Mouse (Mus musculus): ENCODE measurements at regions not wholly inside any gene's neighbourhood (a gene's known extent, or its start where the extent isn't known, plus 50 kb on each side); places are given as distances from the start of the nearest gene placed in this dataset.
A peak's percentile ranks its signal among the peaks of the same experiment; 100 is the strongest.
"Not testable (repeated sequence)": the region's sequence is repeated elsewhere in the genome, so short reads cannot be mapped to it uniquely, and the experiment has no call there.

- H3K36me3 ChIP-seq (replicated peaks; ENCODE audit: control insufficient read depth, insufficient read depth, low read length): no peaks in the 10 kb centered on the region
- no peaks in the 10 kb centered on the region for H3K9me3 ChIP-seq (replicated peaks; ENCODE audit: control insufficient read depth, low read length)
- no peak overlapping the region for H3K9ac ChIP-seq (replicated peaks; ENCODE audit: low read depth, low read length)
- no peak for ATAC-seq (ENCODE audit: insufficient read depth, low read depth)
- TF ChIP-seq EP300 (IDR thresholded peaks at IDR 0.05; ENCODE audit: low read depth) (no peak), CTCF (IDR thresholded peaks at IDR 0.05; ENCODE audit: low read depth) (no peak)
- no peak for DNase-seq (ENCODE audit: low spot score)
- no peak overlapping the region for H3K4me2 ChIP-seq (ENCODE audit: low read depth, low read length)
- H3K4me3 ChIP-seq (ENCODE audit: low read depth, low read length): no peak overlapping the region
- H3K27ac ChIP-seq (ENCODE audit: low read depth): no peak overlapping the region
- no peaks in the 10 kb centered on the region for H3K4me1 ChIP-seq (ENCODE audit: control insufficient read depth, insufficient read depth)
- no peaks in the 10 kb centered on the region for H3K27me3 ChIP-seq (ENCODE audit: control insufficient read depth, insufficient read depth, low read length)
Measured at GRCm38 (mm10) chr15:19458485-19458884, 639.7 kb downstream of the Cdh10 start.

- H3K4me1 ChIP-seq (ENCODE audit: control insufficient read depth, insufficient read depth): no peaks in the 10 kb centered on the region
- WGBS: 11% methylated on average over 2 of the region's 2 CpGs
- TF ChIP-seq CTCF (IDR thresholded peaks at IDR 0.05; ENCODE audit: low read depth) (peak; percentile 38), EP300 (IDR thresholded peaks at IDR 0.05; ENCODE audit: low read depth) (no peak)
- H3K4me2 ChIP-seq (ENCODE audit: low read depth, low read length): no peak overlapping the region
- ATAC-seq (ENCODE audit: insufficient read depth, low read depth): no peak
- no peak overlapping the region for H3K27ac ChIP-seq (ENCODE audit: low read depth)
- no peak overlapping the region for H3K9ac ChIP-seq (replicated peaks; ENCODE audit: low read depth, low read length)
- no peaks in the 10 kb centered on the region for H3K27me3 ChIP-seq (ENCODE audit: control insufficient read depth, insufficient read depth, low read length)
- no peaks in the 10 kb centered on the region for H3K9me3 ChIP-seq (replicated peaks; ENCODE audit: control insufficient read depth, low read length)
- no peaks in the 10 kb centered on the region for H3K36me3 ChIP-seq (replicated peaks; ENCODE audit: control insufficient read depth, insufficient read depth, low read length)
- no peak overlapping the region for H3K4me3 ChIP-seq (ENCODE audit: low read depth, low read length)
- DNase-seq (ENCODE audit: low spot score): no peak
Measured at GRCm38 (mm10) chr15:19473521-19473920, 654.8 kb downstream of the Cdh10 start.

- not testable (repeated sequence) for H3K4me2 ChIP-seq (ENCODE audit: low read depth, low read length); H3K27me3 ChIP-seq (ENCODE audit: control insufficient read depth, insufficient read depth, low read length); H3K4me1 ChIP-seq (ENCODE audit: control insufficient read depth, insufficient read depth); H3K36me3 ChIP-seq (replicated peaks; ENCODE audit: control insufficient read depth, insufficient read depth, low read length); H3K9ac ChIP-seq (replicated peaks; ENCODE audit: low read depth, low read length); H3K4me3 ChIP-seq (ENCODE audit: low read depth, low read length); H3K27ac ChIP-seq (ENCODE audit: low read depth); ATAC-seq (ENCODE audit: insufficient read depth, low read depth); DNase-seq (ENCODE audit: low spot score); H3K9me3 ChIP-seq (replicated peaks; ENCODE audit: control insufficient read depth, low read length)
Measured at GRCm38 (mm10) chr15:19493556-19493955, 674.8 kb downstream of the Cdh10 start.

GRCm38 (mm10) chr15:19519377-19519776, 700.6 kb downstream of the Cdh10 start:
- no peak overlapping the region for H3K4me3 ChIP-seq (ENCODE audit: low read depth, low read length)
- H3K27me3 ChIP-seq (ENCODE audit: control insufficient read depth, insufficient read depth, low read length): no peaks in the 10 kb centered on the region
- H3K4me2 ChIP-seq (ENCODE audit: low read depth, low read length): no peak overlapping the region
- H3K9me3 ChIP-seq (replicated peaks; ENCODE audit: control insufficient read depth, low read length): no peaks in the 10 kb centered on the region
- no peak for DNase-seq (ENCODE audit: low spot score)
- no peak for ATAC-seq (ENCODE audit: insufficient read depth, low read depth)
- no peak overlapping the region for H3K9ac ChIP-seq (replicated peaks; ENCODE audit: low read depth, low read length)
- TF ChIP-seq CTCF (IDR thresholded peaks at IDR 0.05; ENCODE audit: low read depth) (no peak), EP300 (IDR thresholded peaks at IDR 0.05; ENCODE audit: low read depth) (no peak)
- no peaks in the 10 kb centered on the region for H3K4me1 ChIP-seq (ENCODE audit: control insufficient read depth, insufficient read depth)
- H3K27ac ChIP-seq (ENCODE audit: low read depth): no peak overlapping the region
- WGBS: 45% methylated on average over 2 of the region's 2 CpGs
- no peaks in the 10 kb centered on the region for H3K36me3 ChIP-seq (replicated peaks; ENCODE audit: control insufficient read depth, insufficient read depth, low read length)

DNA sequence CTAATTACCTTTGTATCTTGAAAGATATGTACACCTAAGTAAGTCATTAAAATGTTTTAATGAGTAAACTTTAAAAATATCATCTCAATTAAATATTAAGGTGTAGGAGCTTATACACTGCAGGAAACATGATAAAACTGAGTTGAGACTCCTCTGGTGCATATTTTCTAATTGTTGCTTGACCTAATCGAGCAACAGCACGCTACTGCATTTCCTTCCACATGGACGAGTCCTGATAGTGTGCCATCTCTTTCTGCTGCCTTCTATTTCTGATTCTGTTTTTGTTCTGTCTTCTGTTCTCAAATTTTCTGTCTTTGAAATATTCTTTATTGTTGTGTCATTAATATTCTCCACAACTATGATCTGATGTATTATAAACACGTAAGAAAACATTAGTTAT, 721.9 kb downstream of the Cdh10 start:
- H3K4me3 ChIP-seq (ENCODE audit: low read depth, low read length): no peak overlapping the region
- no peak overlapping the region for H3K27ac ChIP-seq (ENCODE audit: low read depth)
- H3K4me1 ChIP-seq (ENCODE audit: control insufficient read depth, insufficient read depth): no peaks in the 10 kb centered on the region
- ATAC-seq (ENCODE audit: insufficient read depth, low read depth) (no peak), DNase-seq (ENCODE audit: low spot score) (no peak)
- no peaks in the 10 kb centered on the region for H3K36me3 ChIP-seq (replicated peaks; ENCODE audit: control insufficient read depth, insufficient read depth, low read length)
- H3K9me3 ChIP-seq (replicated peaks; ENCODE audit: control insufficient read depth, low read length): no peaks in the 10 kb centered on the region
- H3K4me2 ChIP-seq (ENCODE audit: low read depth, low read length): no peak overlapping the region
- 70% methylated on average over 4 of the region's 4 CpGs for WGBS
- no peak for TF ChIP-seq CTCF (IDR thresholded peaks at IDR 0.05; ENCODE audit: low read depth)
- no peak for TF ChIP-seq EP300 (IDR thresholded peaks at IDR 0.05; ENCODE audit: low read depth)
- H3K9ac ChIP-seq (replicated peaks; ENCODE audit: low read depth, low read length): no peak overlapping the region
- no peaks in the 10 kb centered on the region for H3K27me3 ChIP-seq (ENCODE audit: control insufficient read depth, insufficient read depth, low read length)

- Histone ChIP-seq H3K27me3 (ENCODE audit: control insufficient read depth, insufficient read depth, low read length) (no peaks in the 10 kb centered on the region), H3K4me3 (ENCODE audit: low read depth, low read length) (no peak overlapping the region), H3K4me1 (ENCODE audit: control insufficient read depth, insufficient read depth) (no peaks in the 10 kb centered on the region), H3K9me3 (replicated peaks; ENCODE audit: control insufficient read depth, low read length) (no peaks in the 10 kb centered on the region), H3K36me3 (replicated peaks; ENCODE audit: control insufficient read depth, insufficient read depth, low read length) (no peaks in the 10 kb centered on the region), H3K4me2 (ENCODE audit: low read depth, low read length) (no peak overlapping the region), H3K27ac (ENCODE audit: low read depth) (no peak overlapping the region), H3K9ac (replicated peaks; ENCODE audit: low read depth, low read length) (no peak overlapping the region)
- no peak for ATAC-seq (ENCODE audit: insufficient read depth, low read depth)
- no peak for TF ChIP-seq CTCF (IDR thresholded peaks at IDR 0.05; ENCODE audit: low read depth)
- no peak for TF ChIP-seq EP300 (IDR thresholded peaks at IDR 0.05; ENCODE audit: low read depth)
- DNase-seq (ENCODE audit: low spot score): no peak
Measured at GRCm38 (mm10) chr15:19549757-19550156, 731.0 kb downstream of the Cdh10 start.

Measured in heart, postnatal 0 days (tissue).